Mouse (Mus musculus) embryonic fibroblast, embryonic 13.5 days (primary cell): ENCODE data around the gene Tmem248.

Experiments used
- CTCF ChIP-seq: IDR thresholded peaks from 2 replicates; pipeline ENCODE4 v1.5.1; 2011; ENCODE audit warnings: mild to moderate bottlenecking, control low read depth, low read length, moderate library complexity, borderline replicate concordance; ENCODE audit not compliant: insufficient read depth
- POLR2A ChIP-seq: IDR thresholded peaks from 2 replicates; pipeline ENCODE4 v1.6.1; 2011; ENCODE audit warnings: low read depth, mild to moderate bottlenecking, control low read depth, low read length, moderate library complexity

GRCm38 (mm10) chr5:130185312-130185711 is 31.6 kb upstream of the Tmem248 start:
- TF ChIP-seq CTCF (no peak), POLR2A (no peak)
